Mouse (Mus musculus): ENCODE data around the gene Nsun2.

GRCm38 (mm10) chr13:69541776-69542175 lies 8.2 kb downstream of the Nsun2 start:
- TF ChIP-seq POLR2A (IDR thresholded peaks at IDR 0.05; ENCODE audit: borderline replicate concordance, extremely low read depth, low read depth, low read length): no peak
- no peak for TF ChIP-seq CTCF (IDR thresholded peaks at IDR 0.05; ENCODE audit: insufficient read depth, low read length)

Measured in lung, adult 2 months (tissue).